Mouse (Mus musculus) embryonic fibroblast, embryonic 13.5 days (primary cell): ENCODE measurements at regions not wholly inside any gene's neighbourhood (a gene's known extent, or its start where the extent isn't known, plus 50 kb on each side); places are given as distances from the start of the nearest gene placed in this dataset.

ENCODE experiments used
- CTCF ChIP-seq: IDR thresholded peaks from 2 replicates; pipeline ENCODE4 v1.5.1; 2011; ENCODE audit warnings: mild to moderate bottlenecking, control low read depth, low read length, moderate library complexity, borderline replicate concordance; ENCODE audit not compliant: insufficient read depth
- POLR2A ChIP-seq: IDR thresholded peaks from 2 replicates; pipeline ENCODE4 v1.6.1; 2011; ENCODE audit warnings: low read depth, mild to moderate bottlenecking, control low read depth, low read length, moderate library complexity

GRCm38 (mm10) chr10:12218879-12219278 is 650.3 kb downstream of the Utrn start:
- TF ChIP-seq POLR2A (no peak), CTCF (no peak)
